20 mouse cellular contexts compared by ENCODE assay signal in genomic region chr9:89686262-89686661, GRCm38 (mm10). TPM values are rescaled to one million over a fixed set of nuclear protein-coding genes. Genes with fewer than 3 reads are reported as not detected.
A peak's percentile ranks its signal among the peaks of the same experiment; 100 is the strongest.
DNase-seq lines count a peak whose midpoint lies in the region; ATAC-seq and TF ChIP-seq lines count a peak whose summit lies in the region.
"Had no signal": no experiment of that assay in that cellular context is flagged by ENCODE, and none has a peak within 500 bp of the region (broad histone marks: within the 10 kb centered on the region; RNA-seq: fewer than 3 reads in every experiment).

No protein-coding gene starts in this region.

- CTCF ChIA-PET in Patski (lab: Charles Lee), result interaction anchor here (1.2 to 1.8 kb wide), 3 partner anchors 9 to 21 kb away, joined by 3 to 4 read pairs (median 3); no protein-coding TSS in a partner anchor

- 0 out of 2 replicates have a peak, but pooled peaks have one; percentile 9 for TF ChIP-seq CTCF in heart, postnatal 0 days (IDR thresholded peaks at IDR 0.05; ENCODE audit: low read depth)
- TF ChIP-seq CTCF in liver, postnatal 0 days (IDR thresholded peaks at IDR 0.05; ENCODE audit: low read depth), result 0 out of 2 replicates have a peak, but pooled peaks have one; percentile 12
- peak; percentile 40 for TF ChIP-seq CTCF in Patski (IDR thresholded peaks at IDR 0.05)

- 0 out of 2 replicates have a peak, but pooled peaks cover 3% of the 10 kb centered on the region for H3K27me3 ChIP-seq in heart, postnatal 0 days (ENCODE audit: control insufficient read depth, insufficient read depth, low read length)
- no peaks in the 10 kb centered on the region for H3K27me3 ChIP-seq in liver, postnatal 0 days (ENCODE audit: insufficient read depth, low read length)
- no peaks in the 10 kb centered on the region for H3K27me3 ChIP-seq in liver, embryonic 12.5 days (replicated peaks)
- peaks cover 14% of the 10 kb centered on the region for H3K27me3 ChIP-seq in Patski
- H3K27me3 ChIP-seq: embryonic facial prominence, embryonic 12.5 days; limb, embryonic 13.5 days; liver, embryonic 15.5 days had no signal

- H3K27ac ChIP-seq in heart, postnatal 0 days (ENCODE audit: low read depth), result no peak overlapping the region
- no peak overlapping the region for H3K27ac ChIP-seq in liver, postnatal 0 days (ENCODE audit: low read depth)
- H3K27ac ChIP-seq in liver, embryonic 12.5 days, result no peak overlapping the region
- H3K27ac ChIP-seq: embryonic facial prominence, embryonic 12.5 days; heart, embryonic 10.5 days; limb, embryonic 13.5 days; liver, embryonic 15.5 days had no signal

- H3K36me3 ChIP-seq in heart, postnatal 0 days (replicated peaks; ENCODE audit: control insufficient read depth, insufficient read depth, low read length), result no peaks in the 10 kb centered on the region
- H3K36me3 ChIP-seq in liver, postnatal 0 days (replicated peaks; ENCODE audit: insufficient read depth, low read length), result no peaks in the 10 kb centered on the region
- no peaks in the 10 kb centered on the region for H3K36me3 ChIP-seq in liver, embryonic 12.5 days
- H3K36me3 ChIP-seq: embryonic facial prominence, embryonic 12.5 days; G1E; heart, embryonic 10.5 days; limb, embryonic 13.5 days; liver, embryonic 15.5 days had no signal

- H3K4me3 ChIP-seq in heart, postnatal 0 days (ENCODE audit: low read depth, low read length), result no peak overlapping the region
- no peak overlapping the region for H3K4me3 ChIP-seq in liver, postnatal 0 days (ENCODE audit: low read depth, low read length)
- no peak overlapping the region for H3K4me3 ChIP-seq in liver, embryonic 12.5 days
- H3K4me3 ChIP-seq: embryonic facial prominence, embryonic 12.5 days; heart, embryonic 10.5 days; limb, embryonic 13.5 days; liver, embryonic 15.5 days had no signal

- no peak for DNase-seq in heart, postnatal 0 days (ENCODE audit: low spot score)
- no peak for DNase-seq in heart, adult 18-20 months
- DNase-seq in liver, postnatal 0 days, result no peak
- DNase-seq in A20 (ENCODE audit: low read depth, low spot score), result peak; percentile 20
- DNase-seq in Patski (ENCODE audit: low read depth, low spot score), result no peak
- DNase-seq in layer of hippocampus, adult 9-11 months, result no peak
- DNase-seq: adrenal gland, adult 2 months; cerebellum, adult 11 months; cerebellum, postnatal 25 days; gastrocnemius, postnatal 25 days; kidney, adult 9 months; lung, postnatal 36 days; right cerebral cortex, postnatal 4 days had no signal

- no peak for ATAC-seq in heart, postnatal 0 days (ENCODE audit: insufficient read depth, low read depth)
- ATAC-seq in liver, postnatal 0 days, result no peak
- no peak for ATAC-seq in liver, embryonic 12.5 days
- no peak for ATAC-seq in Patski

- in situ Hi-C loops in Patski (cut with MboI; ENCODE audit: low pct_unique_long_range_greater_than_20kb), result loop anchor here (25.0 kb wide), 1 partner anchor 449 kb away; no protein-coding TSS in a partner anchor

- no peak overlapping the region for H3K4me2 ChIP-seq in heart, postnatal 0 days (ENCODE audit: low read depth, low read length)
- no peak overlapping the region for H3K4me2 ChIP-seq in liver, postnatal 0 days (ENCODE audit: low read depth, low read length)
- no peak overlapping the region for H3K4me2 ChIP-seq in liver, embryonic 12.5 days
- H3K4me2 ChIP-seq: embryonic facial prominence, embryonic 12.5 days; limb, embryonic 13.5 days; liver, embryonic 15.5 days had no signal

- no peak overlapping the region for H3K9ac ChIP-seq in heart, postnatal 0 days (replicated peaks; ENCODE audit: low read depth, low read length)
- H3K9ac ChIP-seq in liver, postnatal 0 days (replicated peaks), result no peak overlapping the region
- H3K9ac ChIP-seq in liver, embryonic 12.5 days, result no peak overlapping the region
- H3K9ac ChIP-seq: embryonic facial prominence, embryonic 12.5 days; limb, embryonic 13.5 days; liver, embryonic 15.5 days had no signal

- no peaks in the 10 kb centered on the region for H3K9me3 ChIP-seq in heart, postnatal 0 days (replicated peaks; ENCODE audit: control insufficient read depth, low read length)
- H3K9me3 ChIP-seq in liver, postnatal 0 days (ENCODE audit: low read length), result no peaks in the 10 kb centered on the region
- no peaks in the 10 kb centered on the region for H3K9me3 ChIP-seq in liver, embryonic 12.5 days (replicated peaks)
- H3K9me3 ChIP-seq: embryonic facial prominence, embryonic 12.5 days; G1E; heart, embryonic 10.5 days; limb, embryonic 13.5 days; liver, embryonic 15.5 days had no signal

- no peak for TF ChIP-seq EP300 in heart, postnatal 0 days (IDR thresholded peaks at IDR 0.05; ENCODE audit: low read depth)
- TF ChIP-seq EP300 in liver, postnatal 0 days (IDR thresholded peaks at IDR 0.05; ENCODE audit: low read depth), result no peak

- H3K4me1 ChIP-seq in heart, postnatal 0 days (ENCODE audit: control insufficient read depth, insufficient read depth), result no peaks in the 10 kb centered on the region
- H3K4me1 ChIP-seq in liver, postnatal 0 days (ENCODE audit: insufficient read depth), result no peaks in the 10 kb centered on the region
- H3K4me1 ChIP-seq in liver, embryonic 12.5 days, result no peaks in the 10 kb centered on the region
- H3K4me1 ChIP-seq: embryonic facial prominence, embryonic 12.5 days; heart, embryonic 10.5 days; limb, embryonic 13.5 days; liver, embryonic 15.5 days had no signal

- WGBS in heart, postnatal 0 days, result 49% methylated on average over 2 of the region's 2 CpGs
- 51% methylated on average over 2 of the region's 2 CpGs for WGBS in liver, postnatal 0 days (ENCODE audit: insufficient replicate concordance)
- 48% methylated on average over 2 of the region's 2 CpGs for WGBS in liver, embryonic 12.5 days (ENCODE audit: insufficient replicate concordance)

- POLR2A ChIA-PET in Patski (lab: Charles Lee), result interaction anchor here (0.5 kb wide), 1 partner anchor 121 kb away, joined by 3 read pairs; no protein-coding TSS in a partner anchor

RNA-seq across cellular contexts. Expression of gene Tmed3, which starts 18.6 kb away (rescaled TPM):
- 72.4 and 126 TPM in 2 replicates for total RNA-seq in heart, postnatal 0 days (2014; rRNA removed; ENCODE audit: low replicate concordance)
- polyA plus RNA-seq in heart, postnatal 0 days (2015; fragmentation: Nextera tagmentation; extraction: Ambion mirVana), result 56.0 and 66.7 TPM in 2 replicates
- total RNA-seq in heart, adult 18-20 months (2021), result 10 to 100 TPM; 24.2 to 27.5 TPM
- 32.3 and 33.4 TPM in 2 replicates for polyA plus RNA-seq in liver, postnatal 0 days (2015; fragmentation: Nextera tagmentation; extraction: Ambion mirVana)
- polyA plus RNA-seq in liver, embryonic 12.5 days (2016; fragmentation: Nextera tagmentation; extraction: Ambion mirVana), result 40.2 and 41.4 TPM in 2 replicates
- polyA plus RNA-seq in Patski (2021), result 103 TPM

RNA-seq across cellular contexts. Expression of gene Ankrd34c, which starts 52.0 kb away (rescaled TPM):
- total RNA-seq in heart, postnatal 0 days (2014; rRNA removed; ENCODE audit: low replicate concordance), result not detected in 2 replicates
- not detected in 2 replicates for polyA plus RNA-seq in heart, postnatal 0 days (2015; fragmentation: Nextera tagmentation; extraction: Ambion mirVana)
- not detected for total RNA-seq in heart, adult 18-20 months (2021)
- not detected in 2 replicates for polyA plus RNA-seq in liver, postnatal 0 days (2015; fragmentation: Nextera tagmentation; extraction: Ambion mirVana)
- not detected in 2 replicates for polyA plus RNA-seq in liver, embryonic 12.5 days (2016; fragmentation: Nextera tagmentation; extraction: Ambion mirVana)
- polyA plus RNA-seq in Patski (2021), result not detected
- total RNA-seq: adrenal gland, adult 2 months; gastrocnemius, postnatal 25 days; heart, postnatal 25 days had no signal
- polyA plus RNA-seq: adrenal gland, adult 2 months; G1E; heart, embryonic 10.5 days; limb, embryonic 13.5 days; liver, embryonic 15.5 days had no signal
